In the genomic region with DNA sequence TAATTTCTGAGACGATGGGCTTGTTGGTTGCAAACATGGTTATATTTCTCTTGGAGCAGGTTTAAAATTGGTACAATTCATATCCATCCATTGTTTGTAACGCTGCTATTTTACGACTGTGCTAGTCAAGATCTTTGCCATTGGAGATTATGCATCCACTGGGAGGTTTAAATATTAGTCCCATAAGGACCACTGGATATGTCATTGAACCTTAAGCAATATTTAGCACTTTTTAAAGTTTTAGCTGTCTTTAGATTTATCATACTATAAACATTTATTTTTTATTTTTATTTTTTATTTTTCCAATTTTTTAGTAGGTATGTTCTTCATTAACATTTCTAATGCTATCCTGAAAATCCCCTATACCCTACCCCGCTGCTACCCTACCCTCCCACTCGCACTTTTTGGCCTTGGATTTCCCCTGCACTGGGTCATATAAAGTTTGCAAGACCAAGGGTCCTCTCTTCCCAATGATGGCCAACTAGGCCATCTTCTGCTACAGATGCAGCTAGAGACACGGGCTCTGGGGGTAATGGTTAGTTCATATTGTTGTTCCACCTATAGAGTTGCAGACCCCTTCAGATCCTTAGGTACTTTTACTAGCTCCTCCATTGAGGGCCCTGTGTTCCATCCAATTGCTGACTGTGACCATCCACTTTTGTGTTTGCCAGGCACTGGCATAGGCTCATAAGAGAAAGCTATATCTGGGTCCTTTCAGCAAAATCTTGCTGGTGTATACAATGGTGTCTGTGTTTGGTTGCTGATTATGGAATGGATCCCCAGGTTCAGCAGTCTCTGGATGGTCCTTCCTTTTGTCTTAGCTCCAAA, we compare ENCODE assay signal across 16 mouse cellular contexts. TPM values are rescaled to one million over a fixed set of nuclear protein-coding genes. Genes with fewer than 3 reads are reported as not detected.
A peak's percentile ranks its signal among the peaks of the same experiment; 100 is the strongest.
DNase-seq lines count a peak whose midpoint lies in the region; ATAC-seq and TF ChIP-seq lines count a peak whose summit lies in the region.
"Not testable (repeated sequence)": the region's sequence is repeated elsewhere in the genome, so short reads cannot be mapped to it uniquely, and the experiment has no call there.
"Had no signal": no experiment of that assay in that cellular context is flagged by ENCODE, and none has a peak within 500 bp of the region (broad histone marks: within the 10 kb centered on the region; RNA-seq: fewer than 3 reads in every experiment).

No protein-coding gene starts in this region.

- not testable (repeated sequence) for H3K4me3 ChIP-seq in embryonic facial prominence, embryonic 11.5 days (ENCODE audit: low read depth, low read length); gastrocnemius, adult 2 months; heart, postnatal 0 days (ENCODE audit: low read depth, low read length); intestine, postnatal 0 days (ENCODE audit: low read depth, low read length); limb, embryonic 14.5 days (replicated peaks; ENCODE audit: low read length); neural tube, embryonic 11.5 days (ENCODE audit: low read depth, low read length)

- TF ChIP-seq CTCF in gastrocnemius, adult 2 months (IDR thresholded peaks at IDR 0.05); heart, postnatal 0 days (IDR thresholded peaks at IDR 0.05; ENCODE audit: low read depth); intestine, postnatal 0 days (IDR thresholded peaks at IDR 0.05; ENCODE audit: low read depth): not testable (repeated sequence)

- not testable (repeated sequence) for H3K4me2 ChIP-seq in embryonic facial prominence, embryonic 11.5 days (ENCODE audit: low read depth, low read length); heart, postnatal 0 days (ENCODE audit: low read depth, low read length); intestine, postnatal 0 days (replicated peaks; ENCODE audit: low read depth); limb, embryonic 14.5 days (replicated peaks; ENCODE audit: low read depth, low read length, severe bottlenecking); neural tube, embryonic 11.5 days (ENCODE audit: low read depth)

- TF ChIP-seq EP300 in heart, postnatal 0 days (IDR thresholded peaks at IDR 0.05; ENCODE audit: low read depth) = 0 out of 2 replicates have a peak, but pooled peaks have one; percentile 1

- not testable (repeated sequence) for H3K36me3 ChIP-seq in embryonic facial prominence, embryonic 11.5 days (replicated peaks; ENCODE audit: control insufficient read depth, insufficient read depth, low read depth, low read length); heart, postnatal 0 days (replicated peaks; ENCODE audit: control insufficient read depth, insufficient read depth, low read length); intestine, postnatal 0 days (ENCODE audit: control insufficient read depth, insufficient read depth); limb, embryonic 14.5 days (ENCODE audit: control insufficient read depth, insufficient read depth, low read length); neural tube, embryonic 11.5 days (ENCODE audit: control insufficient read depth, insufficient read depth, low read length)

- DNase-seq in embryonic facial prominence, embryonic 11.5 days (ENCODE audit: low spot score); heart, postnatal 0 days (ENCODE audit: low spot score); limb, embryonic 14.5 days (ENCODE audit: low spot score): not testable (repeated sequence)
- peak; percentile 17 for DNase-seq in gastrocnemius, adult 2 months
- peak; percentile 31 for DNase-seq in lung, postnatal 10 days
- peak; percentile 11 for DNase-seq in neural tube, embryonic 11.5 days (ENCODE audit: low spot score)
- peak; percentile 2 for DNase-seq in thymus, postnatal 0 days (ENCODE audit: low spot score)

- intact Hi-C loops in gastrocnemius, adult 2 months (cut with DNase I) = not testable (repeated sequence)

- not testable (repeated sequence) for H3K27me3 ChIP-seq in embryonic facial prominence, embryonic 11.5 days (ENCODE audit: control insufficient read depth, insufficient read depth, low read length); heart, postnatal 0 days (ENCODE audit: control insufficient read depth, insufficient read depth, low read length); intestine, postnatal 0 days (replicated peaks; ENCODE audit: control insufficient read depth, insufficient read depth, low read length); limb, embryonic 14.5 days (ENCODE audit: control insufficient read depth, insufficient read depth, low read length); neural tube, embryonic 11.5 days (ENCODE audit: control insufficient read depth, insufficient read depth, low read length)

- not testable (repeated sequence) for H3K27ac ChIP-seq in embryonic facial prominence, embryonic 11.5 days (replicated peaks; ENCODE audit: low read depth, low read length); gastrocnemius, adult 2 months; heart, postnatal 0 days (ENCODE audit: low read depth); intestine, postnatal 0 days (ENCODE audit: low read depth, low read length); limb, embryonic 14.5 days (replicated peaks; ENCODE audit: low read depth, low read length); neural tube, embryonic 11.5 days (ENCODE audit: low read depth, low read length)

- peaks cover 28% of the 10 kb centered on the region for H3K9me3 ChIP-seq in embryonic facial prominence, embryonic 11.5 days (replicated peaks; ENCODE audit: control insufficient read depth, low read length)
- peaks cover 64% of the 10 kb centered on the region for H3K9me3 ChIP-seq in heart, postnatal 0 days (replicated peaks; ENCODE audit: control insufficient read depth, low read length)
- peaks cover 56% of the 10 kb centered on the region for H3K9me3 ChIP-seq in intestine, postnatal 0 days (ENCODE audit: control insufficient read depth)
- peaks cover 57% of the 10 kb centered on the region for H3K9me3 ChIP-seq in limb, embryonic 14.5 days (ENCODE audit: control insufficient read depth, low read length)
- H3K9me3 ChIP-seq in neural tube, embryonic 11.5 days (ENCODE audit: control insufficient read depth, low read length) = peaks cover 36% of the 10 kb centered on the region

- WGBS in embryonic facial prominence, embryonic 11.5 days = 67% methylated on average over 6 of the region's 6 CpGs
- WGBS in heart, postnatal 0 days = 53% methylated on average over 6 of the region's 6 CpGs
- 67% methylated on average over 6 of the region's 6 CpGs for WGBS in intestine, postnatal 0 days
- 65% methylated on average over 6 of the region's 6 CpGs for WGBS in limb, embryonic 14.5 days
- 73% methylated on average over 6 of the region's 6 CpGs for WGBS in neural tube, embryonic 11.5 days

- TF ChIP-seq POLR2A in limb, embryonic 14.5 days (IDR thresholded peaks at IDR 0.05; ENCODE audit: borderline replicate concordance, extremely low read depth, insufficient read depth, insufficient read length) = not testable (repeated sequence)

- H3K9ac ChIP-seq in embryonic facial prominence, embryonic 11.5 days (replicated peaks; ENCODE audit: low read length); heart, postnatal 0 days (replicated peaks; ENCODE audit: low read depth, low read length); intestine, postnatal 0 days (ENCODE audit: low read depth, low read length); limb, embryonic 14.5 days (ENCODE audit: low read depth, low read length, severe bottlenecking); neural tube, embryonic 11.5 days (ENCODE audit: low read length): not testable (repeated sequence)

- ATAC-seq in embryonic facial prominence, embryonic 11.5 days (replicated peaks; ENCODE audit: insufficient number of reproducible peaks, low FRiP score, low TSS enrichment, low read depth) = peak; percentile 77; the same call in 1 of the 2 replicates
- peak; percentile 49; the same call in 1 of the 2 replicates for ATAC-seq in heart, postnatal 0 days (ENCODE audit: insufficient read depth, low read depth)
- peak; percentile 48 for ATAC-seq in intestine, postnatal 0 days
- ATAC-seq in limb, embryonic 14.5 days (ENCODE audit: low FRiP score, low read depth) = peak; percentile 62; the same call in 1 of the 2 replicates
- peak; percentile 76 for ATAC-seq in neural tube, embryonic 11.5 days (ENCODE audit: insufficient read depth, low FRiP score, low TSS enrichment)

- not testable (repeated sequence) for H3K4me1 ChIP-seq in embryonic facial prominence, embryonic 11.5 days (ENCODE audit: control insufficient read depth, insufficient read depth, low read length); heart, postnatal 0 days (ENCODE audit: control insufficient read depth, insufficient read depth); intestine, postnatal 0 days (replicated peaks; ENCODE audit: control insufficient read depth, insufficient read depth, low read length); limb, embryonic 14.5 days (ENCODE audit: control insufficient read depth, insufficient read depth, low read length); neural tube, embryonic 11.5 days (ENCODE audit: control insufficient read depth, insufficient read depth, low read length)

RNA-seq across cellular contexts. Expression of gene Zfp978, which starts 24.5 kb away (rescaled TPM):
- polyA plus RNA-seq in embryonic facial prominence, embryonic 11.5 days (2014; fragmentation: Nextera tagmentation; extraction: Ambion mirVana) = 0.31 TPM in 1 of 2 replicates, not detected in the other
- total RNA-seq in gastrocnemius, adult 2 months (2021) = not detected
- total RNA-seq in heart, postnatal 0 days (2014; rRNA removed; ENCODE audit: low replicate concordance) = not detected in 2 replicates
- 0.20 and 0.21 TPM in 2 replicates for polyA plus RNA-seq in heart, postnatal 0 days (2015; fragmentation: Nextera tagmentation; extraction: Ambion mirVana)
- polyA plus RNA-seq in intestine, postnatal 0 days (2015; fragmentation: Nextera tagmentation; extraction: Ambion mirVana) = not detected in 2 replicates
- not detected in 2 replicates for polyA plus RNA-seq in limb, embryonic 14.5 days (2012; rRNA removed)
- 0.23 TPM in 1 of 2 replicates, not detected in the other for polyA plus RNA-seq in limb, embryonic 14.5 days (2014; fragmentation: Nextera tagmentation; extraction: Ambion mirVana)
- 0.28 TPM in 1 of 2 replicates, not detected in the other for polyA plus RNA-seq in neural tube, embryonic 11.5 days (2014; fragmentation: Nextera tagmentation; extraction: Ambion mirVana)
- polyA plus RNA-seq in thymus, postnatal 0 days (2015; fragmentation: Nextera tagmentation; extraction: Ambion mirVana) = not detected in 2 replicates
- total RNA-seq: hematopoietic stem cell, adult 5-6 weeks; left cerebral cortex, adult 18-20 months; monocyte, adult 5-6 weeks had no signal
- polyA plus RNA-seq: large intestine, adult 2 months; lung, adult 2 months; small intestine, adult 2 months had no signal

RNA-seq across cellular contexts. Expression of gene Zfp988, which starts 31.1 kb away (rescaled TPM):
- polyA plus RNA-seq in embryonic facial prominence, embryonic 11.5 days (2014; fragmentation: Nextera tagmentation; extraction: Ambion mirVana) = not detected in 2 replicates
- not detected for total RNA-seq in gastrocnemius, adult 2 months (2021)
- total RNA-seq in heart, postnatal 0 days (2014; rRNA removed; ENCODE audit: low replicate concordance) = not detected in 2 replicates
- not detected in 2 replicates for polyA plus RNA-seq in heart, postnatal 0 days (2015; fragmentation: Nextera tagmentation; extraction: Ambion mirVana)
- 0.17 and 0.18 TPM in 2 replicates for polyA plus RNA-seq in intestine, postnatal 0 days (2015; fragmentation: Nextera tagmentation; extraction: Ambion mirVana)
- polyA plus RNA-seq in limb, embryonic 14.5 days (2012; rRNA removed) = 0.04 TPM in 1 of 2 replicates, not detected in the other
- polyA plus RNA-seq in limb, embryonic 14.5 days (2014; fragmentation: Nextera tagmentation; extraction: Ambion mirVana) = 0.14 TPM in 1 of 2 replicates, not detected in the other
- 0.09 TPM in 1 of 2 replicates, not detected in the other for polyA plus RNA-seq in neural tube, embryonic 11.5 days (2014; fragmentation: Nextera tagmentation; extraction: Ambion mirVana)
- 0.48 and 0.60 TPM in 2 replicates for polyA plus RNA-seq in thymus, postnatal 0 days (2015; fragmentation: Nextera tagmentation; extraction: Ambion mirVana)
- total RNA-seq: CH12.LX; gastrocnemius, postnatal 10 days; monocyte, adult 5-6 weeks had no signal
- polyA plus RNA-seq: large intestine, adult 2 months; lung, adult 2 months; small intestine, adult 2 months had no signal
